Mouse (Mus musculus) neural tube, embryonic 14.5 days (tissue): Measurements from ENCODE around the gene Urb1. TPM values are rescaled to one million over a fixed set of nuclear protein-coding genes. Genes with fewer than 3 reads are reported as not detected.

ENCODE experiments used
- ATAC-seq: fragments of 200-750 bp; cut with Nextera tagmentation; 2 replicates; pipeline ENCODE4 v1.8.0; 2017; ENCODE audit warnings: low read depth, mild to moderate bottlenecking, moderate TSS enrichment, moderate library complexity
- H3K27ac ChIP-seq: fragments of 300-500 bp; sonication (generic); 2 replicates; pipeline ENCODE4 v1.5.1; 2014; ENCODE audit warnings: low read depth, mild to moderate bottlenecking, control low read depth, low read length, moderate library complexity, mixed read lengths
- H3K27me3 ChIP-seq: fragments of 300-500 bp; sonication (generic); 2 replicates; pipeline ENCODE4 v1.6.1; 2014; ENCODE audit warnings: low read length; ENCODE audit not compliant: control insufficient read depth, insufficient read depth
- H3K36me3 ChIP-seq: fragments of 300-500 bp; sonication (generic); 2 replicates; pipeline ENCODE4 v1.6.1; 2014; ENCODE audit warnings: low read length, mixed read lengths; ENCODE audit not compliant: control insufficient read depth, insufficient read depth
- H3K4me1 ChIP-seq: fragments of 300-500 bp; sonication (generic); 2 replicates; pipeline ENCODE4 v1.6.1; 2014; ENCODE audit warnings: low read length; ENCODE audit not compliant: control insufficient read depth, insufficient read depth
- H3K4me2 ChIP-seq: fragments of 300-500 bp; sonication (generic); 2 replicates; pipeline ENCODE4 v1.6.1; 2014; ENCODE audit warnings: mild to moderate bottlenecking, low read depth, low read length, control low read depth
- H3K4me3 ChIP-seq: fragments of 300-500 bp; sonication (generic); 2 replicates; pipeline ENCODE4 v1.5.1; 2014; ENCODE audit warnings: low read depth, low read length, control low read depth, mixed read lengths
- H3K9ac ChIP-seq: fragments of 300-500 bp; sonication (generic); replicated peaks from 2 replicates; pipeline ENCODE4 v1.6.1; 2014; ENCODE audit warnings: low read depth, mild to moderate bottlenecking, control low read depth, low read length, mixed read lengths
- H3K9me3 ChIP-seq: fragments of 300-500 bp; sonication (generic); 2 replicates; pipeline ENCODE4 v1.6.1; 2016; ENCODE audit warnings: low read length; ENCODE audit not compliant: control insufficient read depth
- WGBS: fragments of 180-500 bp; shearing (Covaris S2); extraction: QIAGEN DNeasy Blood & Tissue Kit; methylation state at CpG from one replicate; pipeline ENCODE4 v1.1.7; 2014; 5-methylcytosine and 5-hydroxymethylcytosine counted together
- polyA plus RNA-seq: library from polyadenylated mRNA; unstranded; fragments of >200 nt; fragmentation: Nextera tagmentation; extraction: Ambion mirVana; gene quantifications from 2 replicates; pipeline ENCODE4 v1.2.1, GENCODE M21; 2014

Urb1 gene
- polyA plus RNA-seq, 1 experiment from 2014 or later = 13.4 TPM

DNA sequence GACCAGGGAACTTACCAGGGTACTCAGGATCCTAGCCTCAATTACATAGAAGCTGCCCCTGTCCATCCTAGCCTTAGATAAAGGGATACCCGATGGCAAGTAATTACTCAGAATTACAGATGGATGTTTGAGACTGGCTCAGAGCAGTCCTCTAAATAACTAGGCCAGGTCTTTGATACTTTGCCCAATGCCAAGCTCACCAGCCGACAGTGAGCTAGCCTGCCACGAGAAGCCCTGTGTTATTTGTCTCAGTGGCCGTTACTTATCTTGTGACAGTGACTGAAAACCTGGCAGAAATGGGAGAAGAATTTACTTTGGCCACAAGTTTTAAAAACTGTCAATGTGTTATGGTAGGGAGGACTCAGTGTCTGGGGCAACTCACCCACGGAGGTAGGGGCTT is 1.9 kb upstream of the Urb1 start:
- Histone ChIP-seq H3K27me3 (no peaks in the 10 kb centered on the region), H3K4me1 (0 out of 2 replicates have a peak, but pooled peaks cover 4% of the 10 kb centered on the region), H3K4me2 (no peak overlapping the region), H3K27ac (no peak overlapping the region), H3K4me3 (no peak overlapping the region), H3K36me3 (no peaks in the 10 kb centered on the region), H3K9me3 (no peaks in the 10 kb centered on the region), H3K9ac (no peak overlapping the region)
- no peak for ATAC-seq
- WGBS = 80% methylated on average over 5 of the region's 5 CpGs

DNA sequence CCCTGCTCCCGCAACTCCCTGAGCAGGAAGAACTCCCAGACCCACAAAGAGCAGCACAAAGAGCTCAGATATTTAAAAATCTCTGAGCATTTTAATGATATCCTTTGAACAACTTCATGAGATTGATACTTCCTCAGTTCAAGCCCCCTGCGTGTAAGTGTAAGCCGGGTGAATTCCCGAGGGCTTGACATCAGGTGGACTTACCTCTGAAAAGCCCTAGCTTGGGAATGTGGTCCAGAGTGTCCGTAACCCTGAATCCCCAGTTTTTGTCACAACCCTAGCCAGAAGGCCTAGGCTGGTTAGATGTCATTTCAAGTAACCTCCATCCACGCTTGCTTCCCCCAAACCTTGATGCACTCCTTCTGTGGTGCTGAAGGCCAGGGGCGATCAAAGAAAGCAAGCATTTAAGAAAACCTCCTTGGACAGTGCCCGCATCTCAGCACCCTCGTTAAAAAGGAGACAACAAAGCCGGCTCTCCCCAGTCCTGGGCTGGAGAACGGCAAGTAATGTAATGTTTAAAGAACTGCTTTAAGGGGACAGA is 573 bp upstream of the Urb1 start:
- peak overlapping the region; percentile 57 for H3K4me2 ChIP-seq
- no peaks in the 10 kb centered on the region for H3K27me3 ChIP-seq
- peak overlapping the region; percentile 72 for H3K4me3 ChIP-seq
- H3K9me3 ChIP-seq = no peaks in the 10 kb centered on the region
- WGBS = 48% methylated on average over 11 of the region's 11 CpGs
- 0 out of 2 replicates have a peak, but pooled peaks cover 4% of the 10 kb centered on the region for H3K4me1 ChIP-seq
- ATAC-seq = no peak; the same call in 1 of the 2 replicates
- no peaks in the 10 kb centered on the region for H3K36me3 ChIP-seq
- no peak overlapping the region for H3K27ac ChIP-seq
- no peak overlapping the region; the same call in 1 of the 2 replicates for H3K9ac ChIP-seq

DNA sequence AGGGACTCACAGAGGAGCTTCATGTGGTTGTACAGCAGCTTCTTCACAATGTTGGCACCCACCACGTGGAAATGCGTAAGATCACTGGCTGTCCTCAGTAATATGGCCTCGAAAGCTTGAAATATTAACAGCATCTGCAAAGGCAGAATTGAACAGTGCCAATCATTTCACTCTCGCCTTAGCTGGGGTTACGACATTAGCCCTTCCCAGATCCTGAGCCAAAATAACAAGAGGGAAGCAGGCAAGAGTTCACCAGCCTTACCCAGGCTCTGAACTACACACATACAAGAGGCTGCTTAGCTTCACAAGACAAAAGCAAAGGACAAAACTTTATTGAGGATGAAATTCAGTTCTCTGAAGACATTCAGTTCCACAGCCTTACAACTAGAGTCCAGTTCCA is 5.7 kb downstream of the Urb1 start:
- H3K27me3 ChIP-seq = no peaks in the 10 kb centered on the region
- H3K4me3 ChIP-seq = no peak overlapping the region
- H3K9ac ChIP-seq = no peak overlapping the region
- no peak overlapping the region for H3K27ac ChIP-seq
- 96% methylated on average over 5 of the region's 5 CpGs for WGBS
- no peaks in the 10 kb centered on the region for H3K9me3 ChIP-seq
- H3K4me2 ChIP-seq = no peak overlapping the region
- no peaks in the 10 kb centered on the region for H3K4me1 ChIP-seq
- ATAC-seq = no peak
- peaks cover 38% of the 10 kb centered on the region for H3K36me3 ChIP-seq

DNA sequence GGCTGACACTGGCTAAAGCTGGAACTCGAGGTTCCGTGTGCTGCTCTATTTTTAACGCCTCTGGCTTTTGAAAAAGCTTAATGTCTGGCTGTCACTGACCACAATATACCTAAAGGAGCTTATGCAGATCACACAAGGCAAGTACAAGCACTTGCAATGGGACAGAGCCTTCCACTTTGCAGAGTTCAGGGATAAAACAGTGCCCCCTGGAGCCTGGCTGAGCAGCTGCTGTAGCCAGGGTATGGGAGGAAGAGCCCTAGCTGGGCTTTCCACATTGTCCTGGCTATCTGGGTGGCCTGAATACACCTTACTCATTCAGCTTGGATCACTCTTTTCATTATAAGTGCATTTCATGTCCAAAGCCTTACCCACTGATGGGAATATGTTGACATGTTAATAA is 8.3 kb downstream of the Urb1 start:
- no peak for ATAC-seq
- no peaks in the 10 kb centered on the region for H3K9me3 ChIP-seq
- H3K36me3 ChIP-seq = peaks cover 44% of the 10 kb centered on the region

DNA sequence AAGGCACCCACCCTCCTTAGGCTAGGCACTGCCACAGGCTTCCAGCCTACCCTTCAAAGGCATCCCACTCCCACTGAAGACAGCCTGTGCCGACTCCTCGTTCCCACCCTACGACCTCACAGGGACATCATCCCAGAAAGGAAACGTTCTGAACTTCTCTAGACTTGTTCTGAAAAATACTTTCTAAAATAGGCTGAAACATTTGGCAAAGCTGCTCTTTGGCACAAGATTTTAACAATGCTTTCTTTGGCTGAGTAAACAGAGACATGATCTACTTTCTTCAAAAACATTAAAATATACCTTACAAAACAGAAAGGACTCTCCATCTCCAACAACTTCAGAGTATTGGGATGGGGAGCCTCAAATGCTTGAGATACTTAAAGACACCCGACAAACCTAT is 9.0 kb downstream of the Urb1 start:
- ATAC-seq = no peak
- no peak overlapping the region for H3K4me3 ChIP-seq
- no peak overlapping the region for H3K9ac ChIP-seq
- H3K4me1 ChIP-seq = no peaks in the 10 kb centered on the region
- H3K27me3 ChIP-seq = no peaks in the 10 kb centered on the region
- H3K9me3 ChIP-seq = no peaks in the 10 kb centered on the region
- peaks cover 48% of the 10 kb centered on the region for H3K36me3 ChIP-seq
- H3K27ac ChIP-seq = no peak overlapping the region
- 91% methylated on average over 5 of the region's 5 CpGs for WGBS
- H3K4me2 ChIP-seq = no peak overlapping the region

More for the DNA sequence above, 8.3 kb downstream of the Urb1 start:
- no peak overlapping the region for H3K27ac ChIP-seq
- H3K4me1 ChIP-seq = no peaks in the 10 kb centered on the region
- H3K9ac ChIP-seq = no peak overlapping the region
- WGBS = 94% methylated on average over 3 of the region's 3 CpGs
- no peak overlapping the region for H3K4me3 ChIP-seq
- H3K4me2 ChIP-seq = no peak overlapping the region
- no peaks in the 10 kb centered on the region for H3K27me3 ChIP-seq

DNA sequence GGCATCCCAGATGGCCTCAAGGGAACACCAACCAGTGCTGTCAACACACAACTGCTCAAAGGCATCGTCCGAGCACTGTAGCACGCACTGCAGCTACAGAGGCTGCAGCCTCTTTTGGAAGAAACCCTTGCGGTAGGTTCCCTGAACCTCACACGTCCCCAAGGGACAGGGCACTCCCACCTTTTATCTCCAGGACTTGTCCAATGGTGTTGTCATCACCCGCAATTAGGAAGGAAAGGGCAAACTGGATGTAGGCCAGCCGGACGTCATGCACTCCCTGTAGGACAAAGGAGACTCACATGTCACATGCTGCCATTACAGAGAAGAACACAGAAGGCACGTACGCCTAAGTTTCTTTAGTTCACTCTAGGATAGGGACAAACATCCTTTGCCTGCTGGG is 10.4 kb downstream of the Urb1 start:
- H3K4me1 ChIP-seq = no peaks in the 10 kb centered on the region
- H3K4me2 ChIP-seq = no peak overlapping the region
- H3K9me3 ChIP-seq = no peaks in the 10 kb centered on the region
- H3K27me3 ChIP-seq = no peaks in the 10 kb centered on the region
- no peak overlapping the region for H3K27ac ChIP-seq
- 87% methylated on average over 10 of the region's 10 CpGs for WGBS
- peaks cover 50% of the 10 kb centered on the region for H3K36me3 ChIP-seq
- ATAC-seq = no peak
- no peak overlapping the region for H3K4me3 ChIP-seq
- no peak overlapping the region for H3K9ac ChIP-seq

DNA sequence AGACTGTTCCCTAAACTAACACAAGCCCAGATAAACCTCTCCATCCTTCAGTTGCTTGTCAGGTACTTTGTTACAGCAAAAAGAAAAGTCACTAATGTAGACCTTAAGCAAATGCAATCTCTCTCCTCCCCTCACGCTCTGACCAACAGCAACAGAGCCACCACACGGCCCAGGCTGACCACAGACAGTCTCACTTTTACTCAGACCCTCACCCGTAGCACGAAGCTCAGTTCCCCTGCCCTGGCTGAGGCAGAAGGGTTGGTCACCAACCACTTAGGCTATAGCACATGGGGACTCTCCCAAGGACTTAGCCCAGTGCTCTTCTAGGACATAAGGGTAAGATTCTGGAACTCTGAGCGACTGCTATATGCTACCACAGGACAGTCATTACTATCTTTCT is 11.4 kb downstream of the Urb1 start:
- H3K4me2 ChIP-seq = no peak overlapping the region
- H3K9ac ChIP-seq = no peak overlapping the region
- H3K4me3 ChIP-seq = no peak overlapping the region
- WGBS = 93% methylated on average over 5 of the region's 5 CpGs
- no peaks in the 10 kb centered on the region for H3K9me3 ChIP-seq
- no peaks in the 10 kb centered on the region for H3K27me3 ChIP-seq
- no peaks in the 10 kb centered on the region for H3K4me1 ChIP-seq
- no peak for ATAC-seq
- no peak overlapping the region for H3K27ac ChIP-seq
- H3K36me3 ChIP-seq = peaks cover 40% of the 10 kb centered on the region

DNA sequence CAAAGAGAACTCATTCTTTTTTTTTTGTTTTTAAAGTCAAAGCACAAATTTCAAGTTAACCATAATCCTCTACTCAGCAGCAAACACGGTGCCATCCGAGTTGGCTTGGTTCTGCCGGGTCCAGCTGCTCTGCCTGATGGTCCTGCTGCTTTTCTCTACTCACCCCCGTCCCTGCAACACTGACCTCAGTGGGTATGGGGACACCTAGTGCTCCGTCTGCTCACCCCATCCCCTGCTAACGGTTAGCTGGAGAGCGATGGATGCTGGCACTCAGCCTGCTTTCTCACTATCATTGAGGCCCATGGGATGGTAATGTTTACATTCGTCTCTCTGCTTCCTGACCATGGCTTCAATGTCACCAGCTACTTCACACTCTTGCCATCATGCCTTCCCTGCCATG is 11.8 kb downstream of the Urb1 start:
- Histone ChIP-seq H3K9me3 (no peaks in the 10 kb centered on the region), H3K4me3 (no peak overlapping the region)
- 90% methylated on average over 8 of the region's 8 CpGs for WGBS

DNA sequence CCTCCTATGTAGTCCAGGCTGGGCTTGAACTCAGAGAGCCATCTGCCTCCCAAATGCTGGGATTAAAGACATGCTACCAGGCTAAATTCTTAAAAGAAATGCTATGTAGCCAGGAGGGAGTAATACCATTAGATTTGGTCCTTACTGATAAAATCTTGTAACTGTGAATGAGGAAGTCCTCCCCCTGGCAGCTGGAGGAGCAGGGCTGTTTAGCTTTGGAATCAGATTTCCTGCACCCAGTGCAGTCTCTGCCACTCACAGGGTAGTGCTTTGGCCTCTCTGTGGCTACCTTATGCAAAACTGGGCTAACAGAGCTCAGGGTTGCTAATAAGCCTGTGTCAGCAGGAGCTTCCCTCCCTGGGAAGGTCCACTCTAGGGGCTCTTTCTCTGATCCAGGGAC is 15.5 kb downstream of the Urb1 start:
- Histone ChIP-seq H3K9me3 (no peaks in the 10 kb centered on the region), H3K36me3 (peaks cover 44% of the 10 kb centered on the region), H3K4me3 (no peak overlapping the region), H3K9ac (no peak overlapping the region), H3K4me2 (no peak overlapping the region), H3K27ac (no peak overlapping the region), H3K4me1 (no peaks in the 10 kb centered on the region), H3K27me3 (no peaks in the 10 kb centered on the region)
- no peak for ATAC-seq

More for the DNA sequence above, 11.8 kb downstream of the Urb1 start:
- Histone ChIP-seq H3K4me2 (no peak overlapping the region), H3K36me3 (peaks cover 36% of the 10 kb centered on the region), H3K27ac (no peak overlapping the region), H3K9ac (no peak overlapping the region), H3K27me3 (no peaks in the 10 kb centered on the region), H3K4me1 (no peaks in the 10 kb centered on the region)
- no peak for ATAC-seq
